Mouse (Mus musculus) olfactory bulb, adult 2 months (tissue): ENCODE measurements around the gene Nsmce4a. TPM values are rescaled to one million over a fixed set of nuclear protein-coding genes. Genes with fewer than 3 reads are reported as not detected.

Experiments used
- H3K27ac ChIP-seq: fragments of 200-500 bp; 2 replicates; pipeline ENCODE4 v1.5.1; 2012; ENCODE audit warnings: low read depth, low read length; ENCODE audit not compliant: insufficient read depth
- H3K4me1 ChIP-seq: fragments of 200-500 bp; 2 replicates; pipeline ENCODE4 v1.6.1; 2012; ENCODE audit warnings: low read length; ENCODE audit not compliant: control insufficient read depth, insufficient read depth
- H3K4me3 ChIP-seq: fragments of 200-500 bp; 2 replicates; pipeline ENCODE4 v1.5.1; 2012; ENCODE audit warnings: mild to moderate bottlenecking, low read depth, low read length, moderate library complexity; ENCODE audit not compliant: insufficient read depth
- CTCF ChIP-seq: fragments of 200-500 bp; IDR thresholded peaks from 2 replicates; pipeline ENCODE4 v1.5.1; 2012; ENCODE audit warnings: low read depth, mild to moderate bottlenecking, low read length, moderate library complexity; ENCODE audit not compliant: insufficient read depth
- POLR2A ChIP-seq: fragments of 200-500 bp; IDR thresholded peaks from 2 replicates; pipeline ENCODE4 v1.6.1; 2012; ENCODE audit warnings: mild to moderate bottlenecking, low read depth, low read length, moderate library complexity; ENCODE audit not compliant: insufficient read depth
- WGBS: fragments of 180-500 bp; shearing (Covaris S2); methylation state at CpG from one replicate; pipeline ENCODE4 v1.1.7; 2018; 5-methylcytosine and 5-hydroxymethylcytosine counted together
- polyA plus RNA-seq: library from polyadenylated mRNA; stranded (reverse); fragments of >200 nt; gene quantifications from 2 replicates; pipeline ENCODE4 v1.2.4, GENCODE M21; 2012; ENCODE audit warnings: low replicate concordance; ENCODE audit not compliant: missing spikeins, insufficient read depth, insufficient read length

Gene Nsmce4a
- polyA plus RNA-seq: 530 TPM in 1 of 2 replicates, not detected in the other

DNA sequence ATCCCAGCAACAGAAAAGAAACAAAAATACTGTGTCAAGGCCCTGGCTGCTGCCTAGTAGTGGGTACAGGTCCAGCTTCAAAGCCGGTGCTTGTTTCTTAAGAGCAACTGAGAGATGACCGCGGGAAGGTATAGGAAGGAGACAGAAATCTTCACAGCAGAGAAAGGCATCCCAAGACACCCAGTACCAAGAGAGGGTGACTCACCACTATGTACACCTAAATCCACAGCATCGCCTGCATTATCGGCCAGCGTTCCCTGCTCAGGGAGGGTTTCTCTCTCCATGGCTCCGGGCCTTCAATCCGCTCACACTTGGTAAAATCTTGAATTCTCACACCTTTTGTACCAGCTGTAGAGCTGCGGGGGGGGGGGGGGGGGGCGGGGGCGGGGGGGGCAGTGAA lies at the start of gene Nsmce4a:
Gene Nsmce4a (minus strand): TSS at position 298 of the 400 bp plus-strand sequence.
- TF ChIP-seq POLR2A: no peak
- TF ChIP-seq CTCF: no peak
- WGBS: 58% methylated on average over 11 of the region's 11 CpGs

DNA sequence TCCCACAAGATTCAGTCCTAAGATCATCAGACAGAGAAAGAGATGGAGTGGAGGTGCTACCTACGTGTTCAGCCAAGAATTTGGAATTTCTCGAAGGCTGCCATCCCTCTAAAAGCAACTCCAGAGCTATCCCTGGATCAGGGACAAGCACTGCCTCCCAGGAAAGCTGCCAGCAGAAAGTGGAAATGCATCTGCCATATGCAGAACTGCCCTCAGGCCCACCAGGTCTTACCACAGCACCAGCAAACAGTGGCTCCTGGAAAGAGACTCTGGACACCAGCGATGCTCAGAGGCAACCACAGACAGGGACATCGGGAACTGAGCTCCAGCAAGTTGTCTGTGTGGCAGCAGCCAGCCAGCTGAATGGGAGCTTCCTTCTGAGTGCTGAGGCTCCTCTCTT lies 49.4 kb upstream of the Nsmce4a start:
- Histone ChIP-seq H3K27ac (no peak overlapping the region), H3K4me1 (no peaks in the 10 kb centered on the region), H3K4me3 (no peak overlapping the region)
- TF ChIP-seq CTCF (no peak), POLR2A (no peak)
- 85% methylated on average over 4 of the region's 4 CpGs for WGBS

More for the DNA sequence above, at the start of gene Nsmce4a:
- Histone ChIP-seq H3K4me1 (no peaks in the 10 kb centered on the region), H3K4me3 (no peak within 1 kb of the TSS), H3K27ac (no peak within 1 kb of the TSS)

DNA sequence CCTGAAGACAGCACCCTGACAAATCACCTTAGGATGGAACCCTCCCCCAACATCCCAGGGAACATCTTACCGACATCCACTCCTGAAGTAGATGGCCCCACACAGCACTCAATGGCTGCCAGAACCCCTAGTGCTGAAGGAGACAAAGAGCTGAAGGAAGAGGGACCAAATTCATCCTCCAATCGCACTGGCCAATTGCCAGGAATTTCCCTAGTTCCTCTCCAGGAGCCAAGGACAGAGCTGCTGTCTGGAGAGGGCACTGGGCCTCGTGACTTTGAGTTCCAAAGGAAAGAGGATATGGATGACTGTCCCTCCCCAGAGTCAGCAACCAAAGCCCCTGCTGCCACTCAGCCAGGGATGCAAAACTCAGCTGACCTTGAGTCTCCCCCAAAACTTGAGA lies 49.0 kb upstream of the Nsmce4a start:
- H3K27ac ChIP-seq: no peak overlapping the region
- no peaks in the 10 kb centered on the region for H3K4me1 ChIP-seq
- no peak overlapping the region for H3K4me3 ChIP-seq
- 79% methylated on average over 3 of the region's 3 CpGs for WGBS
- TF ChIP-seq CTCF: no peak
- TF ChIP-seq POLR2A: no peak

DNA sequence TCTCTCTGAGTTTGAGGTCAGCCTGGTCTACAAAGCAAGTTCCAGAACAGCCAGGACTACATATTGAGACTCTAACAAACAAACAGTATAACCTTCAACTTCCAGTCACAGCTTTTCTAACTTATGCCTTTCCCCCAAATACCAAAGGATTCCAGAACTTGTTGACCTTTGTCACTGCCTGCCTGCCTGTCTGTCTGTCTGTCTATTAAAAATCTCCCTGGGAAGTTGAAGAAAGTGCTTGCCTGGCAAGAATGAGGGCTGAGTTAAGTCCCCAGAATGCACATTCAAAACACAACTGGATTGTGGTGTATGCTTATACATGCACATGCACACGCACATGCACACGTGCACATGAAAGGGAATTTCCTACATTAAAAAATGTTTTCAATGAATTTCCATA lies 48.1 kb upstream of the Nsmce4a start:
- 93% methylated on average over 2 of the region's 2 CpGs for WGBS
- TF ChIP-seq CTCF (no peak), POLR2A (no peak)

DNA sequence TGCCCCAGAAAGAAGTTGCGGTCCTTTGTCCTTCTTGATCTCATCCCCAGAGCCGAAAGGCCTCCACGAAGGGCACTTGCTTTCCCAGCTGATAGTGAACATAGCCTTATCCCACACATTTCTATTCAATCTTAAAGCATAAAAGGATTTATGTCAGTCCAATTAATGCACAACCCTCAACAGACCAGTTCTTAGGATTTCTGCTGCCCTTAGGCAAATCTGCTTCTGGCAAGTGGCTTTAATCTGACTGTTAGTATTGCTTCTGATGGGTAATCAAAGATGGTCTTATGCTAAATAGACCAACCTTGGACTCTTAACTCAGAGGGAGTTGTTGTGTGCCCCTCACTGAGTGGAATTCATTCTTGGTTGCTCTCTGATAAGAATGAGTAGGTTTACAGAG lies 44.7 kb upstream of the Nsmce4a start:
- 99% methylated on average over 3 of the region's 3 CpGs for WGBS
- no peak for TF ChIP-seq POLR2A
- TF ChIP-seq CTCF: no peak
- Histone ChIP-seq H3K27ac (no peak overlapping the region), H3K4me3 (no peak overlapping the region), H3K4me1 (no peaks in the 10 kb centered on the region)

More for the DNA sequence above, 48.1 kb upstream of the Nsmce4a start:
- H3K4me3 ChIP-seq: no peak overlapping the region
- H3K27ac ChIP-seq: no peak overlapping the region
- H3K4me1 ChIP-seq: no peaks in the 10 kb centered on the region

DNA sequence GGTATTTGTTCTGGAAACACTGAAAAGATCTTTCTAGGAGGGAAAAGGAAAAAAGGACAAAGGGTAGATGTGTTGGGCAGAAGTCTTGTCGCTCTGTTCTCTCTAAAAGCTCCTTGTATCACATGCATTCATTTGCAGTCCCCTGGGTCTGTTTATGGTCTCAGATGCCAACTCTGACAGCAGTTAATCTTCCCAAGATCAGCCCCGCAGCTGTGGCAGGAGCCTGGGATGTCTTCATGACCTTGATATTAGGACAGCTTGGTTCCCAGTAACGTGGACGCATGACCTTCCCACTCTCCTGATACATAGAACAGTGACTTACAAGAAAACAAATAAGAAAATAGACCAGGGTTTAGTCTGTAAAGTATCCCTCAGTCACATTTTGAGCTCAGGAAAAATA lies 41.1 kb upstream of the Nsmce4a start:
- H3K4me3 ChIP-seq: no peak overlapping the region
- WGBS: 63% methylated on average over 4 of the region's 4 CpGs
- no peak overlapping the region for H3K27ac ChIP-seq
- H3K4me1 ChIP-seq: no peaks in the 10 kb centered on the region
- TF ChIP-seq CTCF: no peak
- TF ChIP-seq POLR2A: no peak

DNA sequence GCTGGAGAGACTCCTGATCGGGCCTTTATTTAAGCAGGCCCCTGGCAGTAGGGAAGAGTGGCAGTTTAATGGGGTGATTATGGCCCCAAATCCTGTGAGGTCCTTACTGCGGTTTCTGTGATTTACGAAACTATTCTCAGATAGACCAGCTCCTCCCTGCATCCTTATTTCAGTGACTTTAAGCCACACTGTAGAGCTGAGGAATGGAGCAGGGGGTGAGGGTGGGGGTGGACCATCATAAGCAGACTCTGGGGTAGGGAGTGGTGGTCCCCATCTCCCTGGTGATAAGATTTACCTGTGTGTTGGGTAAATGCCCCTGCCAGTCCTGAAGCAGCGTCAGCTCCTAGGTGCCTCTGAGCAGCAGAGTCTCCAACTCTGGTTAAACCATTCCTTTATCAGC lies 34.0 kb upstream of the Nsmce4a start:
- WGBS: 87% methylated on average over 4 of the region's 4 CpGs
- no peak overlapping the region for H3K4me3 ChIP-seq
- H3K27ac ChIP-seq: no peak overlapping the region
- peaks cover 8% of the 10 kb centered on the region; the same call in 1 of the 2 replicates for H3K4me1 ChIP-seq
- TF ChIP-seq POLR2A: no peak
- TF ChIP-seq CTCF: no peak

DNA sequence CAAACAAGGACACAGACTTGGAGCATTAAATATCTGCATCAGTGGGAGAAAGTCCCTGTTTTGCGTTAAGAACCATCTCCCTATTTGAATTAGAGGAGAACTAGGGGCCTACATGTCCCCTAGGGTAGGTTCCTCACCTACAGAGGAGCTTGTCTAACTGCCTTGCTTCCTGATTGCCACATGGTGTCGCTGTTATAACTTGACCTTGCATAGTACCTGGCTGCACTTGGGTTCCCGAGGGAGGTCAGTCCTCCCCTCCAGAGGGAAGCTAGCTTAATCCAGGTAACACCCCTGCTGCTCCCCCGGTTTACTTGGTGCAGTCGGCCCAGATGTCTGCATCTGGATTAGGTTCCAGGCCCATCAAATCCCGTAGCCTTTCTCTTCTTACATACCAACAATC lies 32.2 kb upstream of the Nsmce4a start:
- Histone ChIP-seq H3K27ac (no peak overlapping the region), H3K4me3 (no peak overlapping the region), H3K4me1 (peaks cover 8% of the 10 kb centered on the region; the same call in 1 of the 2 replicates)
- no peak for TF ChIP-seq POLR2A
- no peak for TF ChIP-seq CTCF
- WGBS: 46% methylated on average over 6 of the region's 6 CpGs

DNA sequence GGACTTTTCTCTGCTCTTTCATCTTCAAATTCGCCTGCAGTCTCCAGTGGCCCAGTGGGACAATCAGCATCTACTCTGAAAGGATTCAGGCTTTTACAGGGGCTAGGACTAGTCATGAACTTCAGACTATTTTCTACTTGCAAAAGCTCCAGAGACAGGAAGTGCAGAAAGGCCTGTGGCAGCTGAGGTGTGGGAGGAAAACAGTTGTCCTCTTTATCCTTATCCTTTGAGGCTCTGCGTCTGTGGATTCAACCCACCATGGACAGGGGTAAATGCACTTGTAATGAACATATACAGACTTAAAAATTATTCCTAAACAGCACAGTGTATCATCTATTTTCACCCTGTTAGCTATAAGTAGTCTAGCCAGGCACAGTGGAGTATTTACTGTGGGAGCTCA lies 31.5 kb upstream of the Nsmce4a start:
- peaks cover 8% of the 10 kb centered on the region; the same call in 1 of the 2 replicates for H3K4me1 ChIP-seq
- 82% methylated on average over 2 of the region's 2 CpGs for WGBS
- H3K27ac ChIP-seq: no peak overlapping the region
- no peak overlapping the region for H3K4me3 ChIP-seq
- TF ChIP-seq CTCF (no peak), POLR2A (no peak)

DNA sequence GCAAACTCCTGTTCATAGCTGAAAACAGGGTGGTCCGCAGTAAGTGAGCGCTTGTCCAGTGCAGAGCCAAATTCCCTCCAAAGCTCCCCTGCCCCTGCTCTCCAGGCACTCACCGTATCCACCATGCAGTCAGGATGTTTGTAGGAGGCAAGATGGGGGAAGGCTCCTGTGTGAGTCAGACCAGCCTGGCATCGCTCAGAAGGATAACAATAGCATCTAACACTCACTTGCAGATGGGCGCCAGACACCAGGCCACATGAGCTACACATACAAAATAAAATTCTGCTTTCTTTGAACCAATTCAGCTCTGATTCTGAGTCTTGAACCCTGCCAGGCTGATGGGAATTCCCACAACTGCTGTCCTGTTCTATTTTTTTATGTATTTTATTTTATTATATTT lies 30.6 kb upstream of the Nsmce4a start:
- no peak overlapping the region for H3K27ac ChIP-seq
- 59% methylated on average over 5 of the region's 5 CpGs for WGBS
- peaks cover 8% of the 10 kb centered on the region; the same call in 1 of the 2 replicates for H3K4me1 ChIP-seq
- TF ChIP-seq POLR2A (no peak), CTCF (no peak)
- H3K4me3 ChIP-seq: no peak overlapping the region
